ENCODE assay signal across 21 mouse cellular contexts in genomic region chr9:99095192-99095591, GRCm38 (mm10). TPM values are rescaled to one million over a fixed set of nuclear protein-coding genes. Genes with fewer than 3 reads are reported as not detected.
"Had no signal": no experiment of that assay in that cellular context is flagged by ENCODE, and none has a peak within 500 bp of the region (broad histone marks: within the 10 kb centered on the region; RNA-seq: fewer than 3 reads in every experiment).

No protein-coding gene starts in this region.

- DNase-seq: kidney, adult 2 months; kidney, postnatal 36 days; lung, embryonic 14.5 days; midbrain, embryonic 14.5 days; right cerebral cortex, adult 18-20 months; thymus, adult 18-20 months had no signal

- H3K4me3 ChIP-seq: limb, embryonic 10.5 days; limb, embryonic 13.5 days; liver, embryonic 15.5 days; megakaryocyte, embryonic 14.5 days; neural tube, embryonic 12.5 days; neural tube, embryonic 15.5 days had no signal

- H3K4me1 ChIP-seq: neural tube, embryonic 15.5 days had no signal

- ATAC-seq: intestine, postnatal 0 days; lung, postnatal 0 days had no signal

RNA-seq across cellular contexts. Expression of gene Gm1123, which starts 59.7 kb away (rescaled TPM):
- total RNA-seq: left cerebral cortex, adult 18-20 months; left cerebral cortex, postnatal 25 days; liver, adult 2 months; midbrain, postnatal 0 days had no signal
- polyA plus RNA-seq: kidney, embryonic 14.5 days; limb, embryonic 10.5 days; limb, embryonic 13.5 days; liver, adult 2 months; lung, embryonic 14.5 days; lung, postnatal 0 days; macrophage; midbrain, embryonic 14.5 days; neural tube, embryonic 12.5 days; neural tube, embryonic 15.5 days; testis, adult 2 months had no signal
